Mouse (Mus musculus) liver, embryonic 14.5 days (tissue): ENCODE data around the gene Btc.

ENCODE experiments used
- CTCF ChIP-seq: IDR thresholded peaks from 2 replicates; pipeline ENCODE4 v1.5.1; 2016; ENCODE audit warnings: antibody characterized with exemption, low read depth, control low read depth
- EP300 ChIP-seq: IDR thresholded peaks from 2 replicates; pipeline ENCODE4 v1.6.1; 2016; ENCODE audit warnings: antibody characterized with exemption, low read depth

GRCm38 (mm10) chr5:91444981-91445517, 42.3 kb upstream of the Btc start:
- TF ChIP-seq CTCF = no peak
- TF ChIP-seq EP300 = no peak
